Mouse (Mus musculus) ES-E14 (cell line): Measurements from ENCODE around the gene Gm20671. TPM values are rescaled to one million over a fixed set of nuclear protein-coding genes. Genes with fewer than 3 reads are reported as not detected.
"Not testable (repeated sequence)": the region's sequence is repeated elsewhere in the genome, so short reads cannot be mapped to it uniquely, and the experiment has no call there.

Source experiments
- DNase-seq: peaks from one replicate; pipeline ENCODE4 v3.0.0-alpha.2; 2013; ENCODE audit warnings: low read depth, low spot score
- H3K27ac ChIP-seq: 2 replicates; pipeline ENCODE4 v1.5.1; 2012; ENCODE audit warnings: low read depth, mild to moderate bottlenecking, low read length, moderate library complexity, mixed read lengths; ENCODE audit not compliant: poor library complexity, insufficient read depth, severe bottlenecking
- H3K36me3 ChIP-seq: 2 replicates; pipeline ENCODE4 v1.6.1; 2012; ENCODE audit warnings: mild to moderate bottlenecking, low read length, moderate library complexity, mixed read lengths; ENCODE audit not compliant: control insufficient read depth, poor library complexity, insufficient read depth, severe bottlenecking
- H3K4me1 ChIP-seq, 2 experiments: fragments of 150-350 bp in 1 of 2; sonication (generic) in 1 of 2; 2 replicates each; pipeline ENCODE4 v1.6.1; 2012; ENCODE audit warnings: low read length in 2 of 2, mild to moderate bottlenecking in 1 of 2, mixed read lengths in 1 of 2; ENCODE audit not compliant: control insufficient read depth in 2 of 2, insufficient read depth in 2 of 2, poor library complexity in 1 of 2
- H3K4me3 ChIP-seq, 2 experiments: fragments of 150-350 bp in 1 of 2; sonication (generic) in 1 of 2; 2 replicates each; pipeline ENCODE4 v1.5.1; 2012; ENCODE audit warnings: low read length in 2 of 2, low read depth in 1 of 2, mild to moderate bottlenecking in 1 of 2, mixed read lengths in 1 of 2; ENCODE audit not compliant: insufficient read depth in 1 of 2, poor library complexity in 1 of 2, severe bottlenecking in 1 of 2
- H3K9ac ChIP-seq: 2 replicates; pipeline ENCODE4 v1.6.1; 2012; ENCODE audit warnings: low read depth, mild to moderate bottlenecking, low read length, mixed read lengths; ENCODE audit not compliant: poor library complexity, insufficient read depth, severe bottlenecking
- H3K9me3 ChIP-seq: fragments of 150-350 bp; sonication (generic); 2 replicates; pipeline ENCODE4 v1.6.1; 2012; ENCODE audit warnings: low read depth, mild to moderate bottlenecking, low read length; ENCODE audit not compliant: control insufficient read depth, insufficient read depth
- CHD2 ChIP-seq: IDR thresholded peaks from 2 replicates; pipeline ENCODE4 v1.6.1; 2014; ENCODE audit warnings: mild to moderate bottlenecking, low read depth, low read length, inconsistent platforms
- HCFC1 ChIP-seq: IDR thresholded peaks from 2 replicates; pipeline ENCODE4 v1.6.1; 2012; ENCODE audit warnings: low read length, inconsistent platforms, borderline replicate concordance; ENCODE audit not compliant: insufficient read depth
- MAFK ChIP-seq: IDR thresholded peaks from 2 replicates; pipeline ENCODE4 v1.6.1; 2014; ENCODE audit warnings: mild to moderate bottlenecking, low read depth, low read length, inconsistent platforms; ENCODE audit not compliant: insufficient read depth
- ZC3H11A ChIP-seq: IDR thresholded peaks from 2 replicates; pipeline ENCODE4 v1.6.1; 2012; ENCODE audit warnings: low read depth, mild to moderate bottlenecking, inconsistent platforms, low read length, borderline replicate concordance
- ZNF384 ChIP-seq: IDR thresholded peaks from 2 replicates; pipeline ENCODE4 v1.6.1; 2012; ENCODE audit warnings: low read depth, low read length, inconsistent platforms
- in situ Hi-C, 2 experiments: fragments of 600-800 bp; cut with MboI; formaldehyde crosslinking; loops; one replicate each; pipeline ENCODE4 v1.15.1; 2025; ENCODE audit warnings: low sequenced_read_pairs in 2 of 2, inconsistent platforms in 1 of 2; ENCODE audit not compliant: unreplicated experiment in 2 of 2
- total RNA-seq: library from RNA; depleted of rRNA; stranded (reverse); fragments of 300-350 nt; gene quantifications from 2 replicates; pipeline ENCODE4 v1.2.3, GENCODE M21; 2012

The Gm20671 gene
- total RNA-seq, 1 experiment = not detected

DNA sequence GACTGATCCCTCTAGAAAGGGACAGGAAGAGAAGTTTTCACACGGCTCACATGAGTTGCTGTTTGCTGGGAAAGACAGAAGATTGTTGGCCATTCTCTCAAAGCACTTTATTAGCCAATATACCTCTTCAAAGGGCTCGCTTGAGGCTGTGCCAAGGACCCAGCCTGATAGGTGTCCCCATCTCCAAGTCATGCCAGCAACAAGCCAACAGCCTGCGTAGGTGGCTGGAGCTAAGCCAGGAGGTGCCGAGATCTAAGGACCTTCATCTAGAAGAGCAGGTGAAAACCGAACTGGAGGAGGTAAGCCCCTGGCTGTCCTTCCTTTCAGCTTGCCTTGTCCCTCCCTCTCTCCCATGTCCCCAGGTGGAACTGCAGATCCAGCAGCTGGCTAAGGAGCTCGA lies 91.1 kb downstream of the Gm20671 start:
- H3K9me3 ChIP-seq = no peaks in the 10 kb centered on the region
- no peaks in the 10 kb centered on the region for H3K4me1 ChIP-seq
- no peak for TF ChIP-seq CHD2
- TF ChIP-seq MAFK = no peak
- no peak for TF ChIP-seq HCFC1
- TF ChIP-seq ZC3H11A = no peak
- no peak for TF ChIP-seq ZNF384
- no peak overlapping the region for H3K4me3 ChIP-seq
- H3K36me3 ChIP-seq = peaks cover 14% of the 10 kb centered on the region
- in situ Hi-C loops = no loop called here
- no peak overlapping the region for H3K9ac ChIP-seq
- H3K27ac ChIP-seq = no peak overlapping the region
- no peak for DNase-seq

DNA sequence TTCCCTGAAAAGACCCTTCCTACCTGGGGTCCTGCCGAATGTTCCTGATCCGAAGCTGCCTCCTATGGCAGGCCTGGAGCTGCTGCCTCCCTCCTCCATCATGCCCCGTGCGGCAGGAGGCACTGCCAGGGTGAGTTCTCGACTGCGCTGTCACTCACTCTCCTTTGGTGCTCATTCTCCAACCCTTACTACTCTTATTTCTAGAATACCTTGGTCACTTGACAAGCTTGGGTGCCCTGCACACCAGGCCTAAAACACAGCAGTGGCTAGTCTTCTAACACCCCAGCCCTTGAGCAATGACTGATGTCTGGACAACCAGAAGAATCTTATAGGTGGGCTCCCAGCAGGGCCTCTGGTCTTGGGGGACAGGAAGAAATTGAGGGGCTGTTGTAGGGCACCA lies 93.0 kb downstream of the Gm20671 start:
- H3K9me3 ChIP-seq, H3K27ac ChIP-seq, H3K4me1 ChIP-seq, H3K4me3 ChIP-seq, in situ Hi-C loops, DNase-seq, H3K9ac ChIP-seq: not testable (repeated sequence)
- peaks cover 16% of the 10 kb centered on the region for H3K36me3 ChIP-seq

DNA sequence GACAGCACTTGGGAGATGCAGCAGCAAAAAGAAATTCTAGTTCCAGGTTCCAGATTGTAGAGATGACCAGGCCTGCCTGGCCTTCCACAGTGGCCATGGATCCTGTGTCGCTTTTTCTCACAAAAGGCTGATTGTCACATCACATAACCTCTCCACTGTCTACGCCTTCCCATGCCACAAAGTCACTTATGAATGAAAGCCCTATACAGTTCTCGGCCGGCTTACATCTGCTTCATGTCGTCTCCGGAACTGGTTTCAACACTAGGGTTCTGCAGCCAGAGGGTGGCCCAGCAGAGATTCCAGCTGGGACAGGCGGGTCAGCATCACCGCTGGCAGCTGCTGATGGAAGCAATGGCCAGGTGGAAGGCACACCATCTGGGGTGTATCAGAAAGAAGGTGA lies 98.1 kb downstream of the Gm20671 start:
- no peaks in the 10 kb centered on the region for H3K9me3 ChIP-seq
- no peak overlapping the region for H3K4me3 ChIP-seq
- H3K27ac ChIP-seq = no peak overlapping the region
- peaks cover 0 to 2% of the 10 kb centered on the region in 2 experiments; a peak in 1 of 4 replicates for H3K4me1 ChIP-seq
- no peak for TF ChIP-seq CHD2
- TF ChIP-seq ZC3H11A = no peak
- no peak for DNase-seq
- no peak overlapping the region for H3K9ac ChIP-seq
- in situ Hi-C loops = no loop called here
- peaks cover 2% of the 10 kb centered on the region; the same call in 1 of the 2 replicates for H3K36me3 ChIP-seq

DNA sequence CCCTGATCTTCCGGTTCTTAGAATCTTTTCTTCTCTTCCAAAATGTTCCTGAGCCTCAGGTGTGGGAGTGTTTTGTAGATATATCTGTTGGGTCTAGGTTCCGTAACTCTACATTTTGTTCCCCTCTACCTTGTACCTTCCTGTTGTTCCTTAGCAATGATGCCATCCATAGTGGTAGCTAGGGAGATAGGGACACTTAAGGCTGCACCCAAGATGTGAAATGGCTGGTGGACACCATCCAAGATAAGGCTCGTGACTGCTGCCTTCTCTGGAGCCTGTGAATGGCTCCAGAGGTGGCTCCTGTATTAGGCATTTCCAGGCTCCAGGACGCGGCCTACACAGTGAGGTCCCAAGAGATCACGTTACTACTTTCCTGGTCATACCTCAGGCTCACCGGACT lies 98.6 kb downstream of the Gm20671 start:
- Histone ChIP-seq H3K4me1 (peaks cover 0 to 2% of the 10 kb centered on the region in 2 experiments; a peak in 1 of 4 replicates), H3K27ac (no peak overlapping the region), H3K36me3 (peaks cover 2% of the 10 kb centered on the region; the same call in 1 of the 2 replicates), H3K9ac (no peak overlapping the region), H3K4me3 (no peak overlapping the region), H3K9me3 (no peaks in the 10 kb centered on the region)
- DNase-seq = no peak
- in situ Hi-C loops = no loop called here
- no peak for TF ChIP-seq MAFK
- no peak for TF ChIP-seq ZNF384
- TF ChIP-seq CHD2 = no peak
- no peak for TF ChIP-seq ZC3H11A
- no peak for TF ChIP-seq HCFC1

DNA sequence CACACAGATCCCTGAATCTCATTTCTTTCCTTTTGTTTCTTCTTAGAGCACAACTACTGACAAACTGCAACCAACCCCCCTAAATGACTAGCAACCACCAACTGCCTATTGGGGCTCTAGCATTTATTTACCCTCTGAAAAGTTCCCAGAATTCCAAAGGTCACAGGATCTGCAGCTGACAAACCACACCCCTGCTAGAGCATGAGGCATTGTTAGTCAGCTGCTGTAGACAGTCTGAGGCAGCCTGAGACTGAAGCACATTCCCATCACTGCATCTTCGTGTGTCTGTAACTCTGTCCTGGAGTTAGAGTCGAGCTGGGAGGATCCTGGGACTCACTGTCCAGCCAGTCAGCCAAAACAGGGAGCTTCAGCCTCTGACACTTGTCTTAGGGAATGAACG lies 101.5 kb downstream of the Gm20671 start:
- H3K4me1 ChIP-seq, DNase-seq, in situ Hi-C loops, H3K36me3 ChIP-seq, H3K9ac ChIP-seq, H3K9me3 ChIP-seq, H3K4me3 ChIP-seq, H3K27ac ChIP-seq: not testable (repeated sequence)
